Mouse (Mus musculus): ENCODE results near the gene Inpp5d. TPM values are rescaled to one million over a fixed set of nuclear protein-coding genes. Genes with fewer than 3 reads are reported as not detected.

Gene Inpp5d
- total RNA-seq, 2 experiments from 2014 or later, result 13.6 to 16.8 TPM

DNA sequence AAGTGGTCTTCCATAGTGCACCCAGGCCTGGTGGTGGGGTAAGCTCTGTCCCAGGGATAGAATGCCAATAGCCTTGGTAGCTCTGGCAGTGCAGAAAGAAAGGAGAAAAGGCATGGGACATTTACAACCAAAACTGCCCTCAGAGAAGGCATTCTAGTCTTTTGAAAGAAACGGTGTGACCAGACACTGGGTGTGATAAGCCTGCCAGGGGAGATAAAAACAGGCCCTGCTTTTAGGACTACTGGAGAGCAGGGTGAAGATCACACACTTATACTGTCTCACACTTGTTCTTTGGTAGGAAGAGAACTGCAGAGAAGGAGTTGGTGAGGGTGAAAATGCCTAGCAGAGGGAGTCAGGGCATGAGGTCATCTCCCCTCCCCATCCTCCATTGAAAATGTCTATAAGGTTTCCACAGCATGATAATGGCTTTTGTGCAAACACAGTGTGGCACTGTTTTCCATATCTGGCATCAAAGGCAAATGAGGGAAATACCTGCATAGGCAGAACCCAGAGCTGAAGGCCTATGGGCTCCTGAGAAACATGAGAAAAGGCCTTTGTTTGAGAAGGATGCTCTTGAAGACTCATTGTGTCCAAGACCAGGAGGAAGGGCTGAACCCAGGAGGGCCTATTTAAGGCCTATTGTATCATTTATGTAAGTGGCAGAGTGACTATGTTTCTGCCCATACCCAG lies 4.0 kb downstream of the Inpp5d start:
- no peak for DNase-seq (ENCODE audit: low spot score in 2 of 2)

- no peak for DNase-seq (ENCODE audit: low spot score in 2 of 2)
Measured at GRCm38 (mm10) chr1:87624826-87625225, 4.7 kb downstream of the Inpp5d start.

DNA sequence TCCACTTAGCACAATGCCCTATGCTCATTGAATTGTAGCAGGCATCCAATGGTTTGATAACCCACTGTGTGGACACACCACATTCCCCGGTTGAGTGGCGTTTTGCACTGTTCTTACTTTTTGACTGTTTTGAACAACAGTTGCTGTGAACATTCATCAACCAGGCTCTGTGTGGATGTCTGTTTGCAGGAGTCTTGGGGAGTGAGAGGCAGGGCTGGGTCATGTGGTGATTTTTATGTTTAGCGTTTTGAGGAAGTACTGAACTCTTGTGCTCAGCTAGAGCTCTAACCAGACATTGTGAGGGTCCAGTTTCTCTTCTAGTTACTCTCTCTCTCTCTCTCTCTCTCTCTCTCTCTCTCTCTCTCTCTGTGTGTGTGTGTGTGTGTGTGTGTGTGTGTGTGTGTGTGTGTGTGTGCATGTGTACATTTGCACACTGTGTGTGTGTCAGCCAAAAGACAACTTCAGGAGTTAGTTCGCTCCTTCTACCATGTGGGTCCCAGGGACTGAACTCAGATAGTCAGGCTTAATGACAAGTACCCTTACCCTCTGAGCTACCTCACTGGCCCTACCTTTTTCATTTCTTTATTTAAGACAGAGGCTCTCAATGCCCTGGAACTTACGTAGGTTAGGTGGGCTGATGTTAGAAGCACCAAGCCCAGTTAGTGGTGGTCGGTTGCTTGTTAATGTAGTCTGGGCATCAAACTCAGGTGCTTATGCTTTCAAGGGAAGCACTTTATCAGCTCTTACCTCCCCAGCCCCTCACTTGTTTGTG lies 5.3 kb downstream of the Inpp5d start:
- DNase-seq (ENCODE audit: low spot score in 2 of 2), result no peak

DNA sequence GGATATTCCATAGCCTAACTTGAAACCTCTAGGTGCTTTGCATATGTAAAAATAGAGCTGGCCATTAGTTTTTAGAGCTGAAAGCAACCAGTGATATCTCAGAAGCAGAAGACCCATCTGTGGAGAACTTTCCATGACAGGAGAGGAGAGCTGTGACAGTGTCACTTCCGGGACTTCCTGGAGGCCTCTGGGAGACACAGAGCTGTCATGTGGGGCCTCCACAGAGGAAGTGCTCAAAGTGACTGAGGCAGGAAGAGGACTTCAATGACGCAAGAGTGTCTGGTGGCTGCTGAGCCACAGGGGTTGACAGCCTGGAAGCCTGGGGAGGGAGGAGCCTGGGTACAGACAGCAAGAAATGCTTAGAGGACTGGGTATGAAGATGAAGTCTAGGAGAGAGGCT lies 6.2 kb downstream of the Inpp5d start:
- DNase-seq (ENCODE audit: low spot score in 2 of 2), result no peak

DNA sequence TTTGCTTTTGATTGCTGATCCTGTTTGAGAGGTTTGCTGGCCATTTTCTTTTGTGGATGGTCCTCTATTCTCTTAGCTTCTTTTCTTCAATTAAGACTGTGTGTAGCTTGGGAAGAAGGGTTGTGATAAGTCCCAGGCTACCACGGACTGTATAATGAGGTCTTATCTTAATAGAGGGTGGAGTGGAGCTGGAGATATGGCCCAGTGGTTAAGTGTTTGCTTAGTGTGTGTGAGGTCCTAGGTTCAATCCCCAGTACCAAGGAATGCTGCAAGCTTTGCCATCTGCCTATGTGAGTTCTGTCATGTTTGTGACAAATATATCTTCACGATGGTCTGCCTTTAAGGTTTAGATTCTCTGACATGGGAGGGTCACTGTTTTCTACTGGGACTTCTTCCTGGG lies 8.0 kb downstream of the Inpp5d start:
- no peak for DNase-seq (ENCODE audit: low spot score in 2 of 2)

GRCm38 (mm10) chr1:87631584-87631983 lies 11.5 kb downstream of the Inpp5d start:
- no peak for DNase-seq (ENCODE audit: low spot score in 2 of 2)

GRCm38 (mm10) chr1:87632163-87632562 lies 12.1 kb downstream of the Inpp5d start:
- no peak for DNase-seq (ENCODE audit: low spot score in 2 of 2)

DNA sequence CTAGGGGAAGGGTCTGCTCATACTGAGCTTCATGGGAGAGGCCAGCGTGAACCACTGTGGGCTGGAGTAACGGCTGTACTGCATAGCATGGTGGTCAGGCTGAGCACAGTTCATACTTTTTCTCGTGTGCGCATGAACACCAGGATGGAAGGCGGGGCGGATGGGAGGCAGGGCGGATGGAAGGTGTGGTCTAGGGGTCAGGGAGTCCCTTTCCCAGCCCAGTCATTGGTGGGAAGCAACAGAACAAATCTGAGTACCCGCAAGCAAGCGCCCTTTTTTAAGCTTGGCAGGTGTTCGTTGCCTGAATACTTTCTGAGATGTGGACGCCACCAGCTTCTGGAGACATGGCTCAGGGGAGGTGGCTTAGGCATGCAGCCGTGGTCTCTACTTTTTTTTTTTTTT lies 16.6 kb downstream of the Inpp5d start:
- DNase-seq (ENCODE audit: low spot score in 2 of 2), result no peak

DNA sequence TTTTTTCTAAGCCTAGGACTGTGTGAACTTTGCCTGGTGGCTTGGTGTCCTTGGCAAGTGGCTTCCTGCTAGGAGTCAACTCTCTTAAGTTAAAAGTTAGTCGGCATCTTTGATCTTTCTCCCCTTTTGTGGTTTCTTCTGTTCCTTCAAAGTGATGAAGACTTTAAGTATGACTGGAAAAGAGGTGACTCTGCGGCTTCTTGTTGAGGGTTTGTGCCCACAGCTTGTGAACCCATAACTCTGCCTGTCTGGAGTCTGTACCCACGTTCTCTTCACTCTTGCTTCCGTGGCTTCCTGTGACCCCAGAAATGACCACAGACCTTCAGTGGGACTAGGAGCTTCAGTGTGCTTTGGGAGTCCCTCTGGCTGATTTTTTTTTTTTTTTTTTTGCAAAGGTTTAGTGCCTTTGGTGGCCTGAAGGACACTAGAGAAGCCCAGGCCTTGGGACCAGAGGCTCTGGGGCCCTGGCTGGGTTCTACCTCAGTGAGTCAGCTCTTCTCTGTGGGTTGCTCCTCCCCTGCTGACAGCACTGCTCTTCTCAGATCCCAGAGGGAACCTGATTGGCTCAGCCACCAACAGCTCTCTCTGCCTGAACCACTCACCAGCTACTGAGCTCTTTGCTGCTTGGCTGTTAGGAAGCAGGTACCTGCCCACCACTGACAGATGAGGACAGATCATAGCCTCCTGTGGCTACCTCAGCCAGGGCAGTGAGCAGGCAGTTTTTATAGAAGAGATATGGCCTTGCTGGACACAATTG lies 17.2 kb downstream of the Inpp5d start:
- DNase-seq (ENCODE audit: low spot score in 2 of 2), result no peak

DNA sequence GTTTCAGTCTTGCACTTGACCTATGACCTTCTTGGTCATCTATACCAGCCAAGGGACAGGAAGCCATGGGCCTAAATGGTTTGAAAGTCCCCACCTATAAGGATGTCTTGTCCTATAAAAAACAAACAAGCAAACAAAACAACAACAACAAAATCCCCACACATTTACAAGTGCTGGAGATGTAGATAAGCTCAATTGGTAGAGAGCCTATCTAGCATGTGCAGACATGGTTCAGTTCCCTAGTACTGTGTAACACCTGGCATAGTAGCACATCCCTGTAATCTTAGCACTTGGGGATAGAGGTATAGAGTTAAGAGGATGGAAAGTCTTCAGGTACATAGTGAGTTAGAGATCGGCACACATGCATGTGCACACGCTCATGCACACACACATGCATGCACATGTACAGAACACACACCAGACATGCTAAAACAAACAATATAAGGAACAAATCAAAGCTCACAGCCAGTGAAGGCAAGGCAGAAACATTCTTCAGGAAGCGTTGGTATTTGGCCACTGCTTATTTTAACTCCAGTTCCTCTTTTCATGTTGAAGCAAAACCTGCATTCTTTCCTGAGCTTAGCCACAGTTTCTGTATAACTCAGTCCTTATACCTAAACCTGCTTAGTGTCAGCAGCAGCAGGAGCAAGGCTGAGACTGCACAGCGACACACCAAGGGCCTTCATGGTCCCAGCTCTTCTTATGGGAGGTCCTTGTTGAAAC lies 17.9 kb downstream of the Inpp5d start:
- DNase-seq (ENCODE audit: low spot score in 2 of 2), result no peak

GRCm38 (mm10) chr1:87639724-87640123 lies 19.6 kb downstream of the Inpp5d start:
- DNase-seq (ENCODE audit: low spot score in 2 of 2), result no peak

GRCm38 (mm10) chr1:87640165-87640661 lies 20.1 kb downstream of the Inpp5d start:
- no peak for DNase-seq (ENCODE audit: low spot score in 2 of 2)

GRCm38 (mm10) chr1:87643016-87643415 lies 22.9 kb downstream of the Inpp5d start:
- no peak for DNase-seq (ENCODE audit: low spot score in 2 of 2)

DNA sequence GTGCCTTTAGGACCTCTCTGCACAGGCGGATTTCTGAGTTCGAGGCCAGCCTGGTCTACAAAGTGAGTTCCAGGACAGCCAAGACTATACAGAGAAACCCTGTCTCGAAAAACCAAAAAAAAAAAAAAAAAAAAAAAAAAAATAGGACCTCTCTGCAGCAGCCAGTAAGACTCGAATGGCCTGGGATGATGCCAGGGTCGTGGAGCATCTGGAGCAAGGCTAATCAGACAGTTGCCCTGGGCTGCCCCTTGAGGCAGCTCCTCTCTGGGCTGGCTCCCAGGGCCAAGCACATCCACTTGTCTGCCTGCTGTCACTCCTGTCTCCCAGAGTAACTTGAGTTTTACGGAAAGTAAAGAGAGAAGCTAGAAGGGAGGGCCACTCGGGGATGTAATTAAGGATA lies 24.9 kb downstream of the Inpp5d start:
- no peak for DNase-seq (ENCODE audit: low spot score in 2 of 2)

DNA sequence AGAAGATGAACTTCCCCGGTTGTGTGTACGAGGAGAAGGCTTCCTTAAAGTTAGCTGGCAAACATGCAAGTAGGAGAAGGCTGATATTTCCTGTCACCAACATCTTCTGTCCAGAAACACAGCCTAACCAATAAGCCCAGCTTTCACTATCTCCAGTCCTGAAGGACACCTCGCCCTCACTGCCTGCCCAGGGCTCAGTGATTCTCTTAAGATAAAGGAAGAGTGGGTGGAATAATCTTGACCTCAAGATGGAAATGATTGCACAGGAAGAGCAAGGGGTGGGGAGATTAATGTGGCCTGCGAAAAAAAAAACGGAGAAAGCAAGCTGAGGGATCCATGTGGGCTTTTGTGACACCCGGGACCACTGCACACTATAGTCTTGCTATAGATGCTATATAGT lies 25.6 kb downstream of the Inpp5d start:
- DNase-seq (ENCODE audit: low spot score in 2 of 2), result no peak

DNA sequence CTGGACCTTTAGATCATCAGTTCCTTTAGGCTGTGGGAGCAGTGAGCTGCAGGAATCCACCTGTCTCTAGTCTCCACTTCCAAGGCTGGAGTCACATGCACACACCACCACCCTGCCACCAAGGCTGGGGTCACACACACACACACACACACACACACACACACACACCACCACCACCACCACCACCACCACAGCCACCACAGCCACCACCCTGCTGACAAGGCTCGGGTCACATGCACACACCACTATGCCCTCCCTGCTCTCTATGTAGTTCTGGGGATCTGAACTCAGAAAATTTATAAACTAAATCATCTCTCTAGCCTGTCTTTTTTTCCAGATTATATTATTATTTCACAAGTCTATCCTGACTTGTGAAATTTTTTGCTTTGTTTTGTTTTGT lies 27.7 kb downstream of the Inpp5d start:
- DNase-seq (ENCODE audit: low spot score in 2 of 2), result no peak

GRCm38 (mm10) chr1:87648657-87649056 lies 28.5 kb downstream of the Inpp5d start:
- DNase-seq (ENCODE audit: low spot score in 2 of 2), result peak in 1 of 2 experiments; percentile 16

- DNase-seq (ENCODE audit: low spot score in 2 of 2), result no peak
Measured at GRCm38 (mm10) chr1:87649219-87649805, 29.2 kb downstream of the Inpp5d start.

- DNase-seq (ENCODE audit: low spot score in 2 of 2), result no peak
Measured at GRCm38 (mm10) chr1:87649958-87650474, 29.9 kb downstream of the Inpp5d start.

DNA sequence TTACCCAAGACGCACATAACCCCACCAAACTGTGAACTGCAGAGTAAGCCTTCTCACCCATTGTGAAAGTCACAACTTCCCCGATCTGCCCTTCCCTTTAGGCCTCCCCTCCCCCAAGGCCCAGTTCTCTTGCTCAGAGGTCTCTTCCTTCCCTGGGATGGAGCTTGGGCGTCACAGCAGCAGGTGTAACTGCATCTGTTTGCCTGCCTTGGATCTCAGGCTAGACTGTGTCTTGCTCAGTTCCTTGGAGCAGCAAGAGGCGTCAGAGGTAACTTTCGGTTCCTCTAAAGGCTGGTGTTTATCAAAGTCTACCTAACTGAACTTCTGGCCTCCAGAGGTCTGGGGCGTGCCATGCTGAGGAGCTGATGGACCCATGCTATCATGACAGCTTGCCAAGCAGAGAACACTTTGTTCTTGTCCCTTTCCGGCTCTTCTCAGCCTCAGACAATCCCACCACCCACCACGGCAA lies 30.5 kb downstream of the Inpp5d start:
- peak in 1 of 2 experiments; percentile 25 for DNase-seq (ENCODE audit: low spot score in 2 of 2)

Data from layer of hippocampus, adult 18-20 months (tissue).